18 mouse cellular contexts compared by ENCODE assay signal in the genomic region with DNA sequence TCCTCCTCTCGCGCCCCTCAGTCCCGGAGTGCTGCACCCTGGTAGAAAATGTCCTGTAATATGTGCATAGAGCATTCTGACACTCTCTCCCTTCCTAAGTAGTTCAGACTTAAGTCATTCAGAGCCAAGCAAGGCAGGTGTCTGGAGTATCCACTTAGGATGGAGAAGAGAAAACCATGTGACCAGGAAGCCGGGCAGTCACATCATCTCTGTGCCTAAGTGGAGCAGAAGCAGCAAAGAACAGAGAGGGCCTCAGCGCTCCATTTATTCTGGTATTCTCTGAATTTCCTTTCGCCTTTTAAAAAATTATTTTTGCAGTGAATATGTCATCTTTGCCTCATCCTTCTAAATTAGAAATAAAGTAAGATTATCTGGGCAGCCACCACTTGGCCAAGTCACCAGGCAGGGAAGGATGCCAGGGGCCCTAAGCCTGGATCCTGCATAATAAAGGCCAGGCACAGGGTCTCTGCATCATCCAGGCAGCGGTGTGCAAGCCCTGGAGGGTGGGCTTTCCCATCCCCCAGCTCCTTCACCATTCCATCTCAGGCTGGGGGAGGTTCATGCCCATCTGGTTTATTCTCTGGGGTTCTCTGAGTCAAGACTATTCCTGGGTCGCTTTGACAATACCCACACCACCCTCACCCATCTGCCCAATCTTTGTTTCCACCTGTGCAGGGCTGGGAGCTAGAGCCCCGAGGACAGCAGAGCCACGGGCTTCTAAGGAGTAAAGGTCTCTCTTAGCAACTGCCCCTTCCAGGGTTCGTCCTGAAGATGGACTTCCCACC. TPM values are rescaled to one million over a fixed set of nuclear protein-coding genes. Genes with fewer than 3 reads are reported as not detected.
A peak's percentile ranks its signal among the peaks of the same experiment; 100 is the strongest.
DNase-seq lines count a peak whose midpoint lies in the region; TF ChIP-seq lines count a peak whose summit lies in the region.
"Had no signal": no experiment of that assay in that cellular context is flagged by ENCODE, and none has a peak within 500 bp of the region (broad histone marks: within the 10 kb centered on the region; RNA-seq: fewer than 3 reads in every experiment).

No protein-coding gene starts in this region.

- peak; percentile 49 to 67 for DNase-seq in frontal cortex, postnatal 36 days (ENCODE audit: low spot score in 2 of 2)
- DNase-seq in frontal cortex, postnatal 10 days (ENCODE audit: low spot score in 2 of 2), result no peak
- DNase-seq in layer of hippocampus, adult 2 months (ENCODE audit: low spot score in 2 of 2), result peak in 1 of 2 experiments; percentile 54
- no peak for DNase-seq in layer of hippocampus, postnatal 25 days (ENCODE audit: extremely low spot score in 1 of 2, low spot score in 1 of 2)
- peak; percentile 56 for DNase-seq in right cerebral cortex, adult 18-20 months
- no peak for DNase-seq in right cerebral cortex, postnatal 4 days
- no peak for DNase-seq in urinary bladder, postnatal 10 days (ENCODE audit: low spot score)
- DNase-seq: adrenal gland, adult 8-10 months; B cell, adult 2 months; cerebellum, adult 18-20 months; kidney, adult 9 months; kidney, postnatal 36 days; liver, embryonic 13.5 days; midbrain, embryonic 14.5 days; thymus, postnatal 36 days had no signal

- TF ChIP-seq CTCF in layer of hippocampus, adult 2 months (conservative IDR thresholded peaks at IDR 0.05), result no peak

- H3K27ac ChIP-seq in layer of hippocampus, adult 2 months, result peak overlapping the region; percentile 80
- H3K27ac ChIP-seq: liver, embryonic 13.5 days; lung, embryonic 15.5 days had no signal

- no peak overlapping the region for H3K4me3 ChIP-seq in layer of hippocampus, adult 2 months
- H3K4me3 ChIP-seq: erythroblast, embryonic 14.5 days; heart, embryonic 12.5 days; liver, embryonic 13.5 days; lung, embryonic 15.5 days had no signal

RNA-seq across cellular contexts. Expression of a gene that starts 47.8 kb away (rescaled TPM):
- total RNA-seq in layer of hippocampus, adult 2 months (2021), result 10 to 100 TPM; 26.2 to 33.3 TPM
- 10 to 100 TPM; 35.4 to 41.6 TPM for total RNA-seq in layer of hippocampus, postnatal 25 days (2021)

Comparison
In these comparisons a context has a peak if more than half of its experiments do, and no peak if none do; other contexts are left out.
1. DNase-seq: peak in frontal cortex, postnatal 36 days (2 of 2) and right cerebral cortex, adult 18-20 months (single experiment); none in frontal cortex, postnatal 10 days (0 of 2), layer of hippocampus, postnatal 25 days (0 of 2), right cerebral cortex, postnatal 4 days (single experiment) and urinary bladder, postnatal 10 days (single experiment).